Mouse (Mus musculus) gastrocnemius, postnatal 4 days (tissue): ENCODE measurements at regions not wholly inside any gene's neighbourhood (a gene's known extent, or its start where the extent isn't known, plus 50 kb on each side); places are given as distances from the start of the nearest gene placed in this dataset.
"Not testable (repeated sequence)": the region's sequence is repeated elsewhere in the genome, so short reads cannot be mapped to it uniquely, and the experiment has no call there.

ENCODE experiments used
- DNase-seq, 2 experiments: peaks; one replicate each; pipeline ENCODE4 v3.0.0; 2021 to 2022; ENCODE audit warnings: low spot score in 2 of 2, mixed read lengths in 2 of 2

DNA sequence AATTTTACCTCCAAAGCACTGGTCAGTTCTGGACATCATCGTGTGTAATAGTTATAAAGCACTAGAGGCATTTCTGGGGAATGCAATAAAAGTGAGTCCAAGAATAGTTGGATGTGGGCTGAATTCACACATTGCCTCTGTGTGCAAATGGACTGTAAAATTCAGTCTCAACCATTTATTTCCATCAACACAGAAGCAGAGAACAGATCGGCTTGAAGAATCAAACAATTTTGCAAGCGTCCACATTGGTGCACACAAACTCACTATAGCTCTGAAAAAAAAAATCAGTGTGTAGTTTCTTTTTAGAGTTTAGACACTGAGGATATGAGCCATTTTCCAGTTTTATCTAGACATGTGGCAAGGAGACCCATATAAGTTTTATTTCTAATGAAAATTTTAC is 208.9 kb upstream of the Slc7a11 start:
- no peak for DNase-seq

GRCm38 (mm10) chr3:50643068-50643467 is 199.7 kb upstream of the Slc7a11 start:
- DNase-seq = no peak

GRCm38 (mm10) chr3:50639907-50640323 is 196.5 kb upstream of the Slc7a11 start:
- no peak for DNase-seq

- no peak for DNase-seq
These were observed 191.2 kb upstream of the Slc7a11 start for GRCm38 (mm10) chr3:50634457-50635075.

DNA sequence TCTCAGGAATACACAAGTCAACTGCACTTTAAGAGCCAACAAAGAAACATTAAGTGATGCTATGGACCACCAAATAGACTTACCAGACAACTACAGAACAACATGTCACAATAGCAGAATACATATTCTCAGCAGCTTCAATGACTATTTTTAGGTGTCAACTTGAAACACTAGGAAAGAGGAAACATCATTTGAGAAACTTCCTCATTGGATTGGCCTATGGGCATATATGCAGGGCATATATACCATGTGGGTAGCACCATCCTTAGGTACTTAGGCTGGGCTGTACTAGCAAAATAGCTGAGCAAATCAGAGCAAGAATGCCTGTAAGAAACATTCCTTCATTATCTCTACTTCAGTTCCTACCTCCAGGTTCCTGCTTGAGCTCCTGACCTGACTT is 187.9 kb upstream of the Slc7a11 start:
- no peak for DNase-seq

GRCm38 (mm10) chr3:50628092-50628696 is 184.8 kb upstream of the Slc7a11 start:
- peak in 1 of 2 experiments; percentile 13 for DNase-seq

DNA sequence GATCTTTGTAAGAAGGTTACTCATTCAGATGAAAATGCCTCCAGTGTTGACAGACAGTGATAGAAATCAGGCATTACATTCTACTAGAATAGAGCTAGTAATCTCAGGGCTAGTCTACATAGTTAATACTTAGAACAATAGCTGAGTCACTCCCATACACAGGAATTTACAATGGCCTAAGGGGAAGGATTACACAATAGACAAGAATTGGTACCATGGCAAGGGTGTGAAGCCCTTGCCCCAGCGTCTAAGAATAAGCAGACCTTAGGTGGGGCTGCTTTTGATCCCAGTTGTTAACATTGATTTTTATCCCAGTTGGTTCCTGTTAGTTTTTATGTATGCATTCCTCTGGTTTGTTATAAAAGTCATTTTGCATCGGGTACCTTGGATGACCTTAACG is 177.8 kb upstream of the Slc7a11 start:
- not testable (repeated sequence) for DNase-seq

GRCm38 (mm10) chr3:50619061-50619460 is 175.6 kb upstream of the Slc7a11 start:
- DNase-seq = no peak

GRCm38 (mm10) chr3:50615384-50616285 is 172.2 kb upstream of the Slc7a11 start:
- no peak for DNase-seq

GRCm38 (mm10) chr3:50613011-50613410 is 169.6 kb upstream of the Slc7a11 start:
- DNase-seq = no peak

GRCm38 (mm10) chr3:50609341-50610012 is 166.1 kb upstream of the Slc7a11 start:
- DNase-seq = no peak

- DNase-seq = no peak
These were observed 164.3 kb upstream of the Slc7a11 start for GRCm38 (mm10) chr3:50607736-50608135.

GRCm38 (mm10) chr3:50606986-50607385 is 163.6 kb upstream of the Slc7a11 start:
- no peak for DNase-seq

- no peak for DNase-seq
These were observed 162.3 kb upstream of the Slc7a11 start for GRCm38 (mm10) chr3:50605750-50606149.

DNA sequence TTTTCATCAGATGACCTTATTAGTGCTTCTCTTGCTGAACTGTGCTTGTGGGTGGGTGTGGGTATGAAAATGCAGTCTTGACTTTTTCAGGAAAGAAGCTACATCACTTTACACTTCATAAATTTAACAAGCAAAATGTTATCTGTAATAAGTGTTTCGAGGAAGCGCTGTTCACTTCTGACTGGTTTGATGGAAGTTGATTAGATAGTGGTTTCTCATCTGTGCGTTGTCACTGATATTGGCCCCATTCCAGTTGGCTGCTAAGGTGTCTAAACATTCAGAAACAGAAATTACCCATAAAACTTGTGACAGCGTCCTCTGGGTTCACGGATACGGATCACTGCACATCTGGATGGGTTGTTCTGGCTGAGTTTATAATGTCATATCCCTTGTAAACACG is 159.8 kb upstream of the Slc7a11 start:
- no peak for DNase-seq

DNA sequence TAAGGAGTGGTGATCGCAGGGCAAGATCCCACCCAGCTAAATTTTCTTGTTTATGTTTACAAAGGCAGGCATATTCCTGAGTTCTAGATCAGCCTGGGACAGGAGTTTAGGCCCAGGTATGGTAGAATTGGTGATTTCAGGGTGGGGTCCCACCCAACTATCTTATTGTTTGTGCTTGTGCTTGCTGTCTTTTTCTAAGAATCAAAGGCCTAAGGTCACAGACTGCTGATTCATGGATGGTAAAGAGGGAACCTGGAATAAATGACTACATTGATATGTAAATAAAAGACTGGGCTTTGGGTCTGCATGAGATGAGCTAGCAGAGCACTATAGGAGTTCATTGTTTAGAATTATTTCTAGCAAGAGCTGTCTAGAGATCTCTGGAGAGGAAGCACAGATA is 152.3 kb upstream of the Slc7a11 start:
- DNase-seq = no peak

GRCm38 (mm10) chr3:50584323-50584722 is 140.9 kb upstream of the Slc7a11 start:
- no peak for DNase-seq

GRCm38 (mm10) chr3:50583475-50583874 is 140.1 kb upstream of the Slc7a11 start:
- no peak for DNase-seq

- DNase-seq = no peak
These were observed 131.0 kb upstream of the Slc7a11 start for GRCm38 (mm10) chr3:50574388-50574787.

DNA sequence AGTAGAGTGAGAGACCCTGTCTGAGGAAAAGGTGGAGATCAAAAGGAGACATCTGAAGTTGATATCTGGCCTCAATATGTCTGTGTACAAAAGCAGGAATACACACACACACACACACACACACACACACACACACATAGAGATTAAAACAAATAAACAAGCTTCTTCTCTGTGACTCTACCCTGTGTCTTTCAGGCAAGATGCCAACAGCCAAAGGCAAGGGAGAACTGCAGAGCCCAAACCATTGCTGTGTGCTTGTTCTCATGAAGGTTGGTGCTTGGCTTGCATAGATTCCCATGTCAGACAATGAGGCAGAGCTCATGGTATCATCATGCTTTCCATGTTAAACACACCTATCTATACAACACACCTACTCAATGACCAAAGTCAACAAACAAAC is 126.6 kb upstream of the Slc7a11 start:
- no peak for DNase-seq

- DNase-seq = peak in 1 of 2 experiments; percentile 17
These were observed 126.2 kb upstream of the Slc7a11 start for GRCm38 (mm10) chr3:50569565-50569964.

DNA sequence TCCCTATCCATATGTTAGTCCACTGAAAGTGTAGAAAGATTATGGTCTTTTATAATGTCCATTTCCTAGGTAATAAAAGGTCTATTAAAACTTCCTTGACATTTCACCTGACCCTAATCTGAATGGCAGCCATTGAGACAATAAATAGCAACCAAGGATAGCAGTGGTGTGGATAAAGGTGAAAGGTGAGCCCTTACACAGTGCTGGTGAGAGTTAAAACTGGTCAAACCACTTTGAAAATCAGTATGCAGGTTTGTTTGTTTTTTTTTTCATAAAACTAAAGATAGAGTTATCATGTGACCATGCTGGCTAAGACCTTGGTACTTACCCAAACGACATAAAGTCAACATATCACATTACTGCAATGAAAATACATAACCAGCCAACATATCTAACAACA is 110.7 kb upstream of the Slc7a11 start:
- DNase-seq = no peak
